Mouse (Mus musculus) CD8-positive naive resting alpha-beta T cell, adult 57 days (primary cell): Measurements from ENCODE around the gene 1110057P08Rik. TPM values are rescaled to one million over a fixed set of nuclear protein-coding genes. Genes with fewer than 3 reads are reported as not detected.

Experiments used
- total RNA-seq: library from RNA; stranded (reverse); gene quantifications from one replicate; pipeline ENCODE4 v1.2.4, GENCODE M21; 2023

1110057P08Rik gene
- not detected for total RNA-seq

DNA sequence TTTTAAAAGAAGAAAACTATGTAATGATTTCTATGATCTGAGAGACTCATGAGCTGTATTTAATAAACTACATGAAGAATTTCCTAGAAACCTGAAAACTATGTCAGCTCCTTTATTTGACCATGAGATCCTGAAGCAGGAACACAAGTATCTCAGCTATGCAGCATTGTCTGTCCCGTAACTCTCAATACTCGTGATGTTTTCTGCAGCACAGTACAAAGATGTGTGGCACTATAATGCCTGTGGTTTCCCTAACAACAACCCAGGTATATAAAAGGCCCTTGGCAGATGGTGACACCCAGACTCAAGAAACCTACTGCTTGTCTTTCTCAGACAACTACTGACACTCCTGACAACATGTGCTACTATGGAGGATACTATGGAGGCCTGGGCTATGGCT lies at the start of gene 1110057P08Rik:
1110057P08Rik (plus strand) TSS at position 301 of the 400 bp plus-strand sequence.

GRCm38 (mm10) chr16:89140551-89140950 lies 34.0 kb upstream of the 1110057P08Rik start, which contains the start of gene Gm6358:
TSS of gene Gm6358 (plus strand) at chr16:89140851.

GRCm38 (mm10) chr16:89150786-89151185 lies 23.7 kb upstream of the 1110057P08Rik start, which contains the start of gene Gm10061:
TSS of gene Gm10061 (plus strand) at chr16:89151086.

DNA sequence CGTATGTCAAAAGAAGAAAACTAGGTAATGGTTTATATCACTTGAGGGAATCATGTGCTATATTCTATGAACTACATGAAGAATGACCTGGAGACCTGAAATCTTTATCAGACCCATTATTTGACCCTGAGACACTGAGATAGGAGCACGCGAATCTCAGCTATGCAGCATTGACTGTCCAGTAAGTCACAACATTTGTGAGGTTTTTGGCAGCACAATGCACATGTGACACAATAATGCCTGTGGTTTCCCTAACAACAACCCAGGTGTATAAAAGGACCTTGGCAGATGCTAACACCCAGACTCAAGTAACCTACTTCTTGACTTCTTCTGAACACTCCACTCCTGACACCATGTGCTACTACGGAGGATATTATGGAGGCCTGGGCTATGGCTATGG lies 16.9 kb upstream of the 1110057P08Rik start, which contains the start of gene Gm9789:
Gm9789 (plus strand) TSS at position 301 of the 400 bp plus-strand sequence.

DNA sequence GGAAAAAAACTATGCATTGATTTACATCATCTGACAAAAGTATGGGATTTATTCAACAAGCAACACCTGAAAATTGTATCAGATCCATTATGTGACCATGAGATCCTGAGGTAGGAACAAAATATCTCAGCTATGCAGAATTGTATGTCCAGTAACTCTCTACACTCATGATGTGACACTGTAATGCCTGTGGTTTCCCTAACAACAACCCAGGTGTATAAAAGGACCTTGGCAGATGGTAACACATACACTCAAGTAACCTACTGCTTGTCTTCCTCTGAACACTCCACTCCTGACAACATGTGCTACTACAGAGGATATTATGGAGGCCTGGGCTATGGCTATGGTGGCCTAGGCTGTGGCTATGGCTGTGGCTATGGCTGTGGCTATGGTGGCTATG lies 5.3 kb upstream of the 1110057P08Rik start, which contains the start of gene Gm7735:
Gm7735 (plus strand) TSS at position 301 of the 400 bp plus-strand sequence.

DNA sequence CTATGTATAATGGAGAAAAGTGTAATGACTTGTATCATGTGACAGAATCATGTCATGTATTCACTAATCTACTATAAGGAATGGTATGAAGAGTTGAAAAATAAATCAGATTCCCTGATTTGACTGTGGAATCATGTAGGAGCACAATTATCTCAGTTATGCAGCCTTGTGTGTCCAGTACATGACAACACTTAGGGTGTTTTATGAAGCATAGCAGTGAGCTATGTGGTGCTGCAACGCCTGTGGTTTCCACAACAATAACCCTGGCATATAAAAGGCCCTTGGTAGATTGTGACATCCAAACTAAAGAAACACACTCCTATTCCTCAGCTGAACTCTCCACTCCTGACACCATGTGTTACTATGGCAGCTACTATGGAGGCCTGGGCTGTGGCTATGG lies 31.0 kb downstream of the 1110057P08Rik start, which contains the start of gene Krtap20-2:
Krtap20-2 (plus strand) TSS at position 301 of the 400 bp plus-strand sequence.

Other genes with a start within 250 kb of the 1110057P08Rik start
- gene Krtap19-9b, start 242.5 kb upstream of the 1110057P08Rik start, total RNA-seq = not detected
- not detected for gene Krtap16-3, start 211.9 kb upstream of the 1110057P08Rik start, total RNA-seq
- not detected for gene Krtap22-2, start 164.0 kb upstream of the 1110057P08Rik start, total RNA-seq
- not detected for gene Gm10229, start 159.5 kb upstream of the 1110057P08Rik start, total RNA-seq
- not detected for gene Krtap6-1, start 143.0 kb upstream of the 1110057P08Rik start, total RNA-seq
- not detected for gene Gm10228, start 133.3 kb upstream of the 1110057P08Rik start, total RNA-seq
- not detected for gene Krtap6-5, start 126.9 kb upstream of the 1110057P08Rik start, total RNA-seq
- not detected for gene 1110025L11Rik, start 110.7 kb upstream of the 1110057P08Rik start, total RNA-seq
- not detected for gene Krtap6-3, start 90.7 kb upstream of the 1110057P08Rik start, total RNA-seq
- gene Gm6358, start 33.9 kb upstream of the 1110057P08Rik start, total RNA-seq = not detected
- gene Gm10061, start 23.6 kb upstream of the 1110057P08Rik start, total RNA-seq = not detected
- not detected for gene Gm9789, start 16.8 kb upstream of the 1110057P08Rik start, total RNA-seq
- gene Gm7735, start 5.2 kb upstream of the 1110057P08Rik start, total RNA-seq = not detected
- not detected for gene Krtap20-2, start 31.1 kb downstream of the 1110057P08Rik start, total RNA-seq
- gene Krtap21-1, start 229.1 kb downstream of the 1110057P08Rik start, total RNA-seq = not detected
- gene Krtap6-2, start 245.4 kb downstream of the 1110057P08Rik start, total RNA-seq = not detected